Mouse (Mus musculus) liver, embryonic 12.5 days (tissue): ENCODE results near the gene Tigd3. TPM values are rescaled to one million over a fixed set of nuclear protein-coding genes. Genes with fewer than 3 reads are reported as not detected.

Experiments
- ATAC-seq: fragments of 200-750 bp; cut with Nextera tagmentation; 2 replicates; pipeline ENCODE4 v1.8.0; 2017; ENCODE audit warnings: moderate number of reproducible peaks, mild to moderate bottlenecking, moderate library complexity
- H3K27ac ChIP-seq: fragments of 300-500 bp; sonication (generic); 2 replicates; pipeline ENCODE4 v1.5.1; 2016; ENCODE audit warnings: mild to moderate bottlenecking
- H3K27me3 ChIP-seq: fragments of 300-500 bp; sonication (generic); replicated peaks from 2 replicates; pipeline ENCODE4 v1.6.1; 2016; ENCODE audit warnings: mild to moderate bottlenecking, moderate library complexity
- H3K36me3 ChIP-seq: fragments of 300-500 bp; sonication (generic); 2 replicates; pipeline ENCODE4 v1.6.1; 2016; ENCODE audit warnings: mild to moderate bottlenecking, moderate library complexity
- H3K4me1 ChIP-seq: fragments of 300-500 bp; sonication (generic); 2 replicates; pipeline ENCODE4 v1.6.1; 2016
- H3K4me2 ChIP-seq: fragments of 300-500 bp; sonication (generic); 2 replicates; pipeline ENCODE4 v1.6.1; 2016; ENCODE audit warnings: mild to moderate bottlenecking, moderate library complexity
- H3K4me3 ChIP-seq: fragments of 300-500 bp; sonication (generic); 2 replicates; pipeline ENCODE4 v1.5.1; 2016; ENCODE audit warnings: mild to moderate bottlenecking, moderate library complexity
- H3K9ac ChIP-seq: fragments of 300-500 bp; sonication (generic); 2 replicates; pipeline ENCODE4 v1.6.1; 2016; ENCODE audit warnings: mild to moderate bottlenecking, moderate library complexity
- H3K9me3 ChIP-seq: fragments of 300-500 bp; sonication (generic); replicated peaks from 2 replicates; pipeline ENCODE4 v1.6.1; 2016; ENCODE audit warnings: mild to moderate bottlenecking, moderate library complexity
- WGBS: fragments of 180-500 bp; shearing (Covaris S2); methylation state at CpG from one replicate; pipeline ENCODE4 v1.1.7; 2016; ENCODE audit not compliant: insufficient replicate concordance; 5-methylcytosine and 5-hydroxymethylcytosine counted together
- polyA plus RNA-seq: library from polyadenylated mRNA; unstranded; fragments of >200 nt; fragmentation: Nextera tagmentation; extraction: Ambion mirVana; gene quantifications from 2 replicates; pipeline ENCODE4 v1.2.1, GENCODE M21; 2016

The Tigd3 gene
- polyA plus RNA-seq, 1 experiment from 2014 or later, result 3.5 TPM

- peak; percentile 28 for ATAC-seq
- H3K36me3 ChIP-seq, result no peaks in the 10 kb centered on the region
- WGBS, result 35% methylated on average over 30 of the region's 30 CpGs
Observed at GRCm38 (mm10) chr19:5843781-5844691, 49.9 kb downstream of the Tigd3 start.

DNA sequence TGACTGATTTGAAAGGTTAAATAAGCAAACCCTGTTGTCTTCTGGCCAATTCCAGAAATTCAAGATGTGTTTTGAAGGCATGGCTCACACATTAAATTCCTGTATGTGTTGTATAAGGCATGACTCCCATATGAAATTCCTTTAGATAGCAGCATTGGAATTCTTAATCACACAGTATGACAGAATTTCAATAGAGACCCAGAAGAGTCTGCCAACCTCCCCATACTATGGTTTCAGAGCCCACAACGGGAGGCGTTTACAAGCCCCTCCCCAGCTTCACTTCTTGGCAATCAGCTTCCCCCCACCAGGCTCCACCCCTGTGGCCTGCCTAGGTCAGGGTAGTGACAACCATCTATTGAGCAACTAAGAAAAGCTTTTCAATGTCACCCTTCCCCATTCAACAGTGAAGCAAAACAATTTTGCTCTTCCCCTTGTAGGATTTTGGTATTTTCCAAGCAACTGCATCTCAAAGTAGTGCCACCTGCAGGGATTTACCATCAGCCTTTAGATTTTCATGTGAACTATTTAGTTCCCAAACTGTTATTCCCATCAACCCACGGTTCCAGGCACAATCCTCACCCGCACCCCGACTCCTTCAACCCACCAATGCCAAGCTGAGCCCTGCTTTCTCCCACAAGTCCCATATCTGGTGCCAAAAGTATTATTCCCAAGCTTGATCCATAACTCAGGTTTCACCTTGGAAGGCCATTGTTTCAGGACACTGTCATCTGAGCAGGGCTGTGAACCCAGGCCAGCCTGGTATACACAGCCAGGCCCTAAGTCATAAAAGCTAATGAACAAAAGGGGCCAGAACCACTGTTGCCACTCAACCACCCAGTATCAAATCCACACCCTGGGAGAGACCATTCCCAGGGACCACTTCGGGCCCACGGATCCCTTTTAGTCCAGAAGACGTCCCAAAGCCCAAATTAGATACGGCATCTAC, 50.9 kb downstream of the Tigd3 start:
- Histone ChIP-seq H3K27ac (peak overlapping the region; percentile 98), H3K9ac (peak overlapping the region; percentile 86), H3K36me3 (no peaks in the 10 kb centered on the region), H3K4me3 (peak overlapping the region; percentile 57), H3K9me3 (no peaks in the 10 kb centered on the region), H3K4me2 (peak overlapping the region; percentile 79), H3K27me3 (no peaks in the 10 kb centered on the region), H3K4me1 (peaks cover 79% of the 10 kb centered on the region)
- ATAC-seq, result no peak
- WGBS, result 43% methylated on average over 9 of the region's 9 CpGs

More at GRCm38 (mm10) chr19:5843781-5844691, 49.9 kb downstream of the Tigd3 start:
- Histone ChIP-seq H3K4me2 (peak overlapping the region; percentile 79), H3K9ac (peak overlapping the region; percentile 86), H3K27ac (peak overlapping the region; percentile 98), H3K9me3 (no peaks in the 10 kb centered on the region), H3K27me3 (no peaks in the 10 kb centered on the region), H3K4me3 (peak overlapping the region; percentile 57), H3K4me1 (peaks cover 89% of the 10 kb centered on the region)

GRCm38 (mm10) chr19:5841999-5842784, 51.8 kb downstream of the Tigd3 start:
- peaks cover 74% of the 10 kb centered on the region for H3K4me1 ChIP-seq
- peak overlapping the region; percentile 98 for H3K27ac ChIP-seq
- H3K4me3 ChIP-seq, result peak overlapping the region; percentile 57
- H3K4me2 ChIP-seq, result peak overlapping the region; percentile 79
- no peaks in the 10 kb centered on the region for H3K27me3 ChIP-seq
- no peaks in the 10 kb centered on the region for H3K36me3 ChIP-seq
- no peaks in the 10 kb centered on the region for H3K9me3 ChIP-seq
- peak overlapping the region; percentile 86 for H3K9ac ChIP-seq
- ATAC-seq, result no peak
- 67% methylated on average over 5 of the region's 5 CpGs for WGBS

GRCm38 (mm10) chr19:5841389-5841946, 52.5 kb downstream of the Tigd3 start:
- no peaks in the 10 kb centered on the region for H3K36me3 ChIP-seq
- no peaks in the 10 kb centered on the region for H3K27me3 ChIP-seq
- H3K9ac ChIP-seq, result peak overlapping the region; percentile 37
- H3K9me3 ChIP-seq, result no peaks in the 10 kb centered on the region
- peaks cover 67% of the 10 kb centered on the region for H3K4me1 ChIP-seq
- H3K4me2 ChIP-seq, result peak overlapping the region; percentile 79
- peak overlapping the region; percentile 98 for H3K27ac ChIP-seq
- peak; percentile 30; the same call in 1 of the 2 replicates for ATAC-seq
- H3K4me3 ChIP-seq, result peak overlapping the region; percentile 57
- 37% methylated on average over 4 of the region's 4 CpGs for WGBS

Other genes starting within 250 kb of the Tigd3 start
- gene Sipa1, start 230.4 kb downstream of the Tigd3 start, polyA plus RNA-seq, result 41.4 and 41.8 TPM in 2 replicates
- 25.8 and 27.7 TPM in 2 replicates for gene Map3k11, start 205.4 kb downstream of the Tigd3 start, polyA plus RNA-seq
- gene Pcnx3, start 205.2 kb downstream of the Tigd3 start, polyA plus RNA-seq, result 18.4 and 18.6 TPM in 2 replicates
- gene Kcnk7, start 189.8 kb downstream of the Tigd3 start, polyA plus RNA-seq, result 0.18 and 0.19 TPM in 2 replicates
- gene Ehbp1l1, start 167.8 kb downstream of the Tigd3 start, polyA plus RNA-seq, result 122 and 124 TPM in 2 replicates
- gene Fam89b, start 164.5 kb downstream of the Tigd3 start, polyA plus RNA-seq, result 45.1 and 45.3 TPM in 2 replicates
- 3.7 and 3.8 TPM in 2 replicates for gene Ltbp3, start 153.2 kb downstream of the Tigd3 start, polyA plus RNA-seq
- 38.3 and 39.7 TPM in 2 replicates for gene Scyl1, start 122.7 kb downstream of the Tigd3 start, polyA plus RNA-seq
- 22.1 and 24.2 TPM in 2 replicates for gene Frmd8, start 18.9 kb downstream of the Tigd3 start, polyA plus RNA-seq
- 7.5 and 7.7 TPM in 2 replicates for gene Slc25a45, start 16.3 kb downstream of the Tigd3 start, polyA plus RNA-seq
- 73.2 and 74.9 TPM in 2 replicates for gene Dpf2, start 18.9 kb upstream of the Tigd3 start, polyA plus RNA-seq
- 3.4 and 3.6 TPM in 2 replicates for gene Cdc42ep2, start 30.7 kb upstream of the Tigd3 start, polyA plus RNA-seq
- gene Pola2, start 70.1 kb upstream of the Tigd3 start, polyA plus RNA-seq, result 79.7 and 83.2 TPM in 2 replicates
- gene Slc22a20, start 92.0 kb upstream of the Tigd3 start, polyA plus RNA-seq, result not detected in 2 replicates
- 37.7 and 38.5 TPM in 2 replicates for gene Capn1, start 121.7 kb upstream of the Tigd3 start, polyA plus RNA-seq
- 17.4 and 19.4 TPM in 2 replicates for gene Syvn1, start 152.4 kb upstream of the Tigd3 start, polyA plus RNA-seq
- gene Mrpl49, start 163.6 kb upstream of the Tigd3 start, polyA plus RNA-seq, result 58.0 and 62.7 TPM in 2 replicates
- 699 and 700 TPM in 2 replicates for gene Fau, start 163.7 kb upstream of the Tigd3 start, polyA plus RNA-seq
- gene Znhit2, start 167.0 kb upstream of the Tigd3 start, polyA plus RNA-seq, result 31.1 and 31.8 TPM in 2 replicates
- gene Tm7sf2, start 174.2 kb upstream of the Tigd3 start, polyA plus RNA-seq, result 30.0 and 31.4 TPM in 2 replicates
- gene Vps51, start 183.1 kb upstream of the Tigd3 start, polyA plus RNA-seq, result 35.8 and 39.9 TPM in 2 replicates
- not detected in 2 replicates for gene Tmem262, start 185.9 kb upstream of the Tigd3 start, polyA plus RNA-seq
- 0.37 and 1.4 TPM in 2 replicates for gene Gm28374, start 188.1 kb upstream of the Tigd3 start, polyA plus RNA-seq
- gene Zfpl1, start 190.8 kb upstream of the Tigd3 start, polyA plus RNA-seq, result 26.6 and 28.5 TPM in 2 replicates
- 36.2 and 42.2 TPM in 2 replicates for gene Cdca5, start 190.8 kb upstream of the Tigd3 start, polyA plus RNA-seq
- gene AC131692.1, start 200.3 kb upstream of the Tigd3 start, polyA plus RNA-seq, result 0.20 and 0.59 TPM in 2 replicates
- 2.6 and 2.8 TPM in 2 replicates for gene Naaladl1, start 211.6 kb upstream of the Tigd3 start, polyA plus RNA-seq
- gene Sac3d1, start 224.5 kb upstream of the Tigd3 start, polyA plus RNA-seq, result 38.8 and 41.6 TPM in 2 replicates
- 41.7 and 44.7 TPM in 2 replicates for gene Snx15, start 234.2 kb upstream of the Tigd3 start, polyA plus RNA-seq
- 0.10 and 0.15 TPM in 2 replicates for gene Batf2, start 246.8 kb upstream of the Tigd3 start, polyA plus RNA-seq
- gene Arl2, start 247.4 kb upstream of the Tigd3 start, polyA plus RNA-seq, result 46.1 and 47.7 TPM in 2 replicates